Mouse (Mus musculus) megakaryocyte, embryonic 14.5 days (primary cell): ENCODE data around the gene Snx25. TPM values are rescaled to one million over a fixed set of nuclear protein-coding genes. Genes with fewer than 3 reads are reported as not detected.
"Not testable (repeated sequence)": the region's sequence is repeated elsewhere in the genome, so short reads cannot be mapped to it uniquely, and the experiment has no call there.

Source experiments
- H3K27me3 ChIP-seq: replicated peaks from 2 replicates; pipeline ENCODE3; 2012; ENCODE audit warnings: inconsistent platforms
- H3K36me3 ChIP-seq: replicated peaks from 2 replicates; pipeline ENCODE3; 2012; ENCODE audit warnings: low read length, inconsistent platforms, mixed read lengths
- H3K4me1 ChIP-seq: 2 replicates; pipeline ENCODE4 v1.6.1; 2012; ENCODE audit warnings: inconsistent platforms
- H3K4me3 ChIP-seq: replicated peaks from 2 replicates; pipeline ENCODE3; 2012; ENCODE audit warnings: moderate library complexity, mild to moderate bottlenecking, inconsistent platforms
- H3K9me3 ChIP-seq: 2 replicates; pipeline ENCODE4 v1.6.1; 2012; ENCODE audit warnings: inconsistent platforms
- FLI1 ChIP-seq: IDR thresholded peaks from 2 replicates; pipeline ENCODE4 v1.6.1; 2012; ENCODE audit warnings: low read length, inconsistent platforms, mixed read lengths
- GATA1 ChIP-seq: IDR thresholded peaks from 3 replicates; pipeline ENCODE4 v1.6.1; 2012; ENCODE audit warnings: mixed read lengths, low read length, inconsistent platforms, borderline replicate concordance
- polyA plus RNA-seq: library from polyadenylated mRNA; stranded (reverse); fragments of >175 nt; gene quantifications from 2 replicates; pipeline ENCODE4 v1.2.3, GENCODE M21; 2012; ENCODE audit warnings: low replicate concordance; ENCODE audit not compliant: insufficient read depth

Snx25 gene
- polyA plus RNA-seq, 1 experiment, result 16.6 TPM

DNA sequence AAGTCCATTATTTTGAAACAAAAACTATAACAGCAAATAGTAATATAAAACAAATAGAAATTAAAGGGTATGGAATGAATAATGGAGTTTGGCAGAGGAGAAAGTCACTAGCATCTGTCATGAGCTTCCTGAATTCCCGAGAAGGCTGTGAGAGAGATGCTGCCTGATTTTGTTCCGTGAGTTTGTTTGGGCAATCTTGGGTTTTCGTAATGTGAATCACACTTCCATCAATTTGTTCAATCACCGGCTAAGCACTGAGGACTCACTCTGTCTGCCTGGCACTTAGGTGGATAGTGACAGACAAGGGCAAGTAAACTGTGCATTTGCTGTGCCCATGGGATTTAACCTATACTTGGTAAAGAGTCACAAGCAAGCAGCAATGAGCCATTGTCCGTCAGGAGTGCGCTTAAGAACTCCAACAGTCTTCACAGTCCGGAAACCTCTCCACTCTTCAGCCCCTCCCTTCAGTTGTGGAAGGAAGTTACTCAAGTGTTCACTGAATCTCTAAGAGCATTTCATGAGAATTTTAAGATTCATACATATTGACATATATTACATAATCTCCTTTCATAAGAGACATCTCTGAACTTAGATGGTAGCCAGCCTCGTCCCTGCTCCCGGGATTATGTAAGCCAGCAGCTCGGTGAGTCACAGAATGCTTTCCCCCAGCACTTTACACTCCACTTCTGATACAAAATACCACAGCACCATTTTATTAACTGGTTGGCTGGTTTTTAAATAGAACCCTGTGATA is 13.9 kb downstream of the Snx25 start:
- H3K27me3 ChIP-seq, result no peaks in the 10 kb centered on the region
- H3K9me3 ChIP-seq, result peaks cover 4% of the 10 kb centered on the region; the same call in 1 of the 2 replicates
- H3K4me3 ChIP-seq, result no peak overlapping the region
- TF ChIP-seq GATA1, result no peak
- TF ChIP-seq FLI1, result no peak
- H3K36me3 ChIP-seq, result peaks cover 29% of the 10 kb centered on the region
- H3K4me1 ChIP-seq, result peaks cover 54% of the 10 kb centered on the region

DNA sequence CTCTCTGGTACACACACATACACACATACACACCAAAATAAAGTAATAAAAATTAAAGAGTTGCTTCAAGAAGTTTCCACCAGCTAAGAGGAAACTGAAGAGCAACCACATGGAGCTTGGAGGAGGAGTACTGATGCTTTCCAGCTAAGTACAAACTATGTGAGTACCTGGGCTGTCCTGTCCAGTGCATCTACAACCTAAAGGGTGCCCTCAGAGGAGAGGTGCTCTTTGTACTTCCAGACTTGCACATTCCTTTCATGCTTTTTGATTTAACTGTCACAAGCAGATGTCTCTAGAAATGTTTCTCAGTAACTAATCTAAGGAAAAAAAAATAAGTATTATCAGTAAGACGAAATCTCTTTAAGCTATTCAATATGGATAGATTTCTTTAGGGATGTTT is 14.6 kb downstream of the Snx25 start:
- Histone ChIP-seq H3K36me3 (peaks cover 29% of the 10 kb centered on the region), H3K9me3 (peaks cover 4% of the 10 kb centered on the region; the same call in 1 of the 2 replicates), H3K4me1 (peaks cover 47% of the 10 kb centered on the region), H3K27me3 (no peaks in the 10 kb centered on the region), H3K4me3 (no peak overlapping the region)
- TF ChIP-seq FLI1 (no peak), GATA1 (no peak)

DNA sequence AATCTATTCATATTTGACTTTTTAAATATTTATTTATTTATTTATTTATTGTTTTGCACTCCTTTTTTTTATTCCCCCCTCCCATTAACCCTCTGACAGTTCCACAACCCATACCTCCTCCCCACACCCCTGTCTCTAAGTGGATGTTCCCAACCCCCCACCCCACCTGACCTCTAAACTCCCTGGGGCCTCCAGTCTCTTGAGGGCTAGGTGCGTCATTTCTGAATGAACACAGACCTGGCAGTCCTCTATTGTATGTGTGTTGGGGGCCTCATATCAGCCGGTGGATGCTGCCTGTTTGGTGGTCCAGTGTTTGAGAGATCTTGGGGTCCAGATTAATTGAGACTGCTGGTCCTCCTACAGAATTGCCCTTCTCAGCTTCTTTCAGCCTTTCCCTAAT is 16.4 kb downstream of the Snx25 start:
- H3K27me3 ChIP-seq, H3K4me3 ChIP-seq, H3K9me3 ChIP-seq: not testable (repeated sequence)
- Histone ChIP-seq H3K4me1 (peaks cover 40% of the 10 kb centered on the region), H3K36me3 (peaks cover 27% of the 10 kb centered on the region)

DNA sequence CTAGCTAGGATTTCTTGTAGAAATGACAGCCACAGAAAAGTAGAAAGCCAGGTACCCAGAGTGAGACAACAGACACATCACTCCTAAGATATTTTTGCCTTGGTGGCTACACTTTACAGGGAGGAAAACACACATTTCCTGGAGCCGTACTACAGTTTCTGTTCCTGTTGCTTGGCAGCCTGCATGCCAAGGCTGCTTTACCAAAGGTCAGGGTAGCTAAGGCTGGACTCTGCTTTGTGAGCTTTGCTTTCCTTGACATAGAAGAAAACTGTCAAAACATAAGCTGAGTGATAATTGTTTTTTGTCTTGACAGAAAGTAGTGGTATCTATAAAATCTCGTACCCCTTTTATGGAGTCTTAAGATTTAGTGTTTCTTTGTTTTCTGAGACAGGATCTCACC is 21.5 kb downstream of the Snx25 start:
- Histone ChIP-seq H3K36me3 (peaks cover 11% of the 10 kb centered on the region), H3K27me3 (no peaks in the 10 kb centered on the region), H3K9me3 (peaks cover 4% of the 10 kb centered on the region; the same call in 1 of the 2 replicates), H3K4me1 (peaks cover 23% of the 10 kb centered on the region), H3K4me3 (no peak overlapping the region)
- TF ChIP-seq GATA1 (no peak), FLI1 (no peak)

DNA sequence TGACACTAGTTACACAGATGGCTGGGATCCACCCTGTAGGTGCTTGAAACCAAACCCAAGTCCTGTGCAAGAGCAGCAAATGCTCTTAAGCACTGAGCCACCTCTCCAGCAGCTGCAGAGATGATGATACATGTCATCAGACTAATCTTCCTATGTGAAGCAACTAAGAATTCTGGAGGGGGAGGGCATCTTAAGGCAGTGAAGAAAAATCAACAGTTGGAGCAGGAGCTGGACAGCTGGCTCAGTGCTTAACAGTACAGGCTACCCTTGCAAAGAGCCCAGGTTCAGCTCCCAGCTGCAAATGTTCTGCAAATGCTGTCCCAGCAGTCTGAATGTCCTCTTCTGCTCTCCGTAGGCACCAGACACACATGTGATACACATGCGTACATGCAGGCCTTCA is 29.5 kb downstream of the Snx25 start:
- H3K4me1 ChIP-seq, result peaks cover 16% of the 10 kb centered on the region
- TF ChIP-seq FLI1 (no peak), GATA1 (no peak)

DNA sequence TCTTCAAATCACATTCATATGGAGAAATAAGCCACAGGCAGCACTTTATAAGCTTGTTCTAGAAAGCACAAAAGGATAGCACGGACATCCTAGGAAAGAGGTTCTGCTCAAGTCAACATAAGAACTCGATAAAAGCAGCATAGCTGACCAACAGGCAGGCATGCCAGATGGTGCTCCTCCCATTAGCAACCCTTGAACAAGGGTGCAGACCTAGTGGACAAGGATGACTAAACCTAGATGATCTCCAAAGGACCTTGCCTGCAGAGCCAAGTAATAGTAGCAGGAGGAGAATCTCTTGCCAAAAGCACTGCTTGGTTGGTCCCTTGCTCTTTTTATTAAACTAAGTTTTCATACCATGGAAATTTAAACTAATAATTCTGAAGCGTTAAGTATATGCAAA is 32.8 kb downstream of the Snx25 start:
- no peaks in the 10 kb centered on the region for H3K27me3 ChIP-seq
- peaks cover 86% of the 10 kb centered on the region for H3K36me3 ChIP-seq
- no peak for TF ChIP-seq FLI1
- TF ChIP-seq GATA1, result no peak
- H3K4me3 ChIP-seq, result no peak overlapping the region
- H3K9me3 ChIP-seq, result no peaks in the 10 kb centered on the region
- H3K4me1 ChIP-seq, result peaks cover 26% of the 10 kb centered on the region

More for the DNA sequence above, 29.5 kb downstream of the Snx25 start:
- Histone ChIP-seq H3K9me3 (no peaks in the 10 kb centered on the region), H3K4me3 (no peak overlapping the region), H3K36me3 (peaks cover 62% of the 10 kb centered on the region), H3K27me3 (no peaks in the 10 kb centered on the region)

DNA sequence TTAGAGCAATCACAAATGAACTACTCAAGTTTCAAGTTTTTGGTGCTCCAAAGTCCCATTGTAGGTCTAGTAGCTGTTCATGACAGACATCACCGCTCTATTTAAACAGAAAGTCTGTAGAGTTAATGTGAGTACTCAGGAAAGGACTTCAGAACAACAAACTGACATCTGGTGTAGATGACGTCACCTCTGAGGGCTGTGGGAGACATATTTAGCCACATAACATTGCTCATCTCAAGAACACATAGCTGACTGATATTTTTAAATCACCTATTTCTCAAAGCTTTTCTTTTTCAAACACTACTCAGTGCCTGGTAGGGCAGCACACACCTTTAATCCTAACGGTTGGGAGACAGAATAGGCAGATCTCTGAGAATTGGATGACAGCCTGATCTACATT is 34.8 kb downstream of the Snx25 start:
- Histone ChIP-seq H3K4me3 (no peak overlapping the region), H3K9me3 (no peaks in the 10 kb centered on the region), H3K4me1 (peaks cover 36% of the 10 kb centered on the region), H3K27me3 (no peaks in the 10 kb centered on the region), H3K36me3 (peaks cover 84% of the 10 kb centered on the region)
- no peak for TF ChIP-seq GATA1
- no peak for TF ChIP-seq FLI1

DNA sequence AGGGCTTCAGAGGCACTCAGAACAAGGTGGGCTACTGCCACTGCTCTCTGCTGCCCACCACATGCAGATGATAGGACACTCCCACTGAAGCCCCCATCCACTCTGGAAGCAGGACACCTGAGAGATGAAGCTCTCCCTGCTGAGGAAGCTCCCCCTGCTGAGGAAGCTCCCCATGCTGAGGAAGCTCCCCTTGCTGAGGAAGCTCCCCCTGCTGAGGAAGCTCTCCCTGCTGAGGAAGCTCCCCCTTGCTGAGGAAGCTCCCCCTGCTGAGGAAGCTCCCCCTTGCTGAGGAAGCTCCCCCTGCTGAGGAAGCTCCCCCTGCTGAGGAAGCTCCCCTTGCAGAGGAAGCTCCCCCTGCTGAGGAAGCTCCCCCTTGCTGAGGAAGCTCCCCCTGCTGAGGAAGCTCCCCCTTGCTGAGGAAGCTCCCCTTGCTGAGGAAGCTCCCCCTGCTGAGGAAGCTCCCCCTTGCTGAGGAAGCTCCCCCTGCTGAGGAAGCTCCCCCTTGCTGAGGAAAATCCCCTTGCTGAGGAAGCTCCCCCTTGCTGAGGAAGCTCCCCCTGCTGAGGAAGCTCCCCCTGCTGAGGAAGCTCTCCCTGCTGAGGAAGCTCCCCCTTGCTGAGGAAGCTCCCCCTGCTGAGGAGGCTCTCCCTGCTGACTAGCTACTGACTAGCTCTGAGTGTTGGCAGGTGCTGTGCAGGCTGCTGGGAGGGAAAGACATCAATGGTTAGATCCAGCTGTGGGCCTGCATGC is 38.4 kb downstream of the Snx25 start:
- H3K36me3 ChIP-seq, result peaks cover 82% of the 10 kb centered on the region
- H3K4me1 ChIP-seq, result peaks cover 48% of the 10 kb centered on the region
- H3K27me3 ChIP-seq, H3K4me3 ChIP-seq, H3K9me3 ChIP-seq: not testable (repeated sequence)

DNA sequence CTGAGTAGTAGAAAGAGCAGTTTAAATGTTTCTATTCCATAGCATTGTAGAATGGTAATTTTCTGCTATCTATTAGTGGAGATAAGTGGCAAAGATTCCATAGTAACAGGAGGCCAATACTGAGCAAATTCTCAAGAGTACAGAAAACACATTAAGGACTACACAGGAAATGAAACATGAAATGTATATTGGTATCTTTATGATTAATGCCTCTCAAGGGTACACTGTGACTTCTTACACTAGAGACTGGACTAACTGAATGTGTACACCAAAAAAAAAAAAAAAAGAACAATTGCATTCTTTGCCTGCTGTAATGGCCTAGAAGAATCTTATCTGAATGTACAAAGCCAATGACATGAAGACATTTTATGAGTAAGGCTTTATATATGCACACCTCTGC is 44.3 kb downstream of the Snx25 start:
- TF ChIP-seq FLI1, result no peak
- TF ChIP-seq GATA1, result no peak
- H3K36me3 ChIP-seq, result peaks cover 92% of the 10 kb centered on the region

DNA sequence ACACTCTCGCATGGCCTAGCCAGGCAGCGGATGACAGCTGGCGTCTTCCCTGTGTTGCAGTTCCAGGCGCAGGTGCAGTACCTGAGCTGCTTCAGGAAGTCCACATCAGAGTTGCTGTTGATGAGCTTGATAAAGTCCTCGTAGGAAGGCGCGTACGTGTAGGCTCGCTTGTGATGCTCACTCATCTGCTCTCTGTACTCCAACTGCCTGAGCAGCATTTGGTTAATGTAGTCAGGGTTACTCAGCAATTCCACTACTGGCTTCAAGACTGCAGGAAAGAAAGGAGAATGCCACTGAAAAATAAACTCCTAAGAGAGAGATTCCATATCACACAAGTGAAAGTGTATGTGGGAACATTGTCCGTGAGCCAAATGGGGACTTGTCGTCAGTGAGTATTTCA is 48.5 kb downstream of the Snx25 start:
- peaks cover 5% of the 10 kb centered on the region; the same call in 1 of the 2 replicates for H3K9me3 ChIP-seq
- TF ChIP-seq GATA1 (no peak), FLI1 (no peak)
- peak overlapping the region; percentile 38 for H3K4me3 ChIP-seq
- peaks cover 93% of the 10 kb centered on the region for H3K36me3 ChIP-seq
- H3K27me3 ChIP-seq, result no peaks in the 10 kb centered on the region
- H3K4me1 ChIP-seq, result peaks cover 8% of the 10 kb centered on the region

More for the DNA sequence above, 44.3 kb downstream of the Snx25 start:
- no peak overlapping the region for H3K4me3 ChIP-seq
- no peaks in the 10 kb centered on the region for H3K9me3 ChIP-seq
- peaks cover 25% of the 10 kb centered on the region for H3K4me1 ChIP-seq
- H3K27me3 ChIP-seq, result no peaks in the 10 kb centered on the region
